Comparison of ENCODE assay signal across 9 mouse cellular contexts in genomic region chr1:78310861-78311341, GRCm38 (mm10). TPM values are rescaled to one million over a fixed set of nuclear protein-coding genes. Genes with fewer than 3 reads are reported as not detected.
DNase-seq lines count a peak whose midpoint lies in the region; ATAC-seq and TF ChIP-seq lines count a peak whose summit lies in the region.
"Had no signal": no experiment of that assay in that cellular context is flagged by ENCODE, and none has a peak within 500 bp of the region (broad histone marks: within the 10 kb centered on the region; RNA-seq: fewer than 3 reads in every experiment).

No protein-coding gene starts in this region.

- H3K4me1 ChIP-seq in forebrain, embryonic 12.5 days, result peaks cover 21% of the 10 kb centered on the region
- H3K4me1 ChIP-seq in intestine, postnatal 0 days (replicated peaks; ENCODE audit: control insufficient read depth, insufficient read depth, low read length), result peaks cover 5% of the 10 kb centered on the region; the same call in 1 of the 2 replicates
- peaks cover 15% of the 10 kb centered on the region for H3K4me1 ChIP-seq in limb, embryonic 14.5 days (ENCODE audit: control insufficient read depth, insufficient read depth, low read length)
- H3K4me1 ChIP-seq in neural tube, embryonic 11.5 days (ENCODE audit: control insufficient read depth, insufficient read depth, low read length), result peaks cover 11% of the 10 kb centered on the region

- WGBS in forebrain, embryonic 12.5 days, result 0% methylated on average over 17 of the region's 17 CpGs
- under 1% methylated on average over 17 of the region's 17 CpGs for WGBS in intestine, postnatal 0 days
- WGBS in limb, embryonic 14.5 days, result 0% methylated on average over 17 of the region's 17 CpGs
- under 1% methylated on average over 17 of the region's 17 CpGs for WGBS in neural tube, embryonic 11.5 days

- TF ChIP-seq CTCF in intestine, postnatal 0 days (IDR thresholded peaks at IDR 0.05; ENCODE audit: low read depth), result no peak

- no peak for TF ChIP-seq POLR2A in limb, embryonic 14.5 days (IDR thresholded peaks at IDR 0.05; ENCODE audit: borderline replicate concordance, extremely low read depth, insufficient read depth, insufficient read length)

- H3K9me3 ChIP-seq in forebrain, embryonic 12.5 days, result no peaks in the 10 kb centered on the region
- no peaks in the 10 kb centered on the region for H3K9me3 ChIP-seq in intestine, postnatal 0 days (ENCODE audit: control insufficient read depth)
- no peaks in the 10 kb centered on the region for H3K9me3 ChIP-seq in limb, embryonic 14.5 days (ENCODE audit: control insufficient read depth, low read length)
- no peaks in the 10 kb centered on the region for H3K9me3 ChIP-seq in neural tube, embryonic 11.5 days (ENCODE audit: control insufficient read depth, low read length)

- peak; percentile 3 to 9 for DNase-seq in layer of hippocampus, adult 8-10 months (ENCODE audit: low spot score in 2 of 2)
- DNase-seq in layer of hippocampus, postnatal 14 days (ENCODE audit: low spot score in 2 of 2), result no peak
- peak; percentile 7 for DNase-seq in limb, embryonic 14.5 days (ENCODE audit: low spot score)
- DNase-seq in neural tube, embryonic 11.5 days (ENCODE audit: low spot score), result peak; percentile 67
- DNase-seq in gastrocnemius, postnatal 25 days, result no peak

- peak overlapping the region; percentile 44; the same call in 1 of the 2 replicates for H3K9ac ChIP-seq in forebrain, embryonic 12.5 days
- peak overlapping the region; percentile 54 for H3K9ac ChIP-seq in intestine, postnatal 0 days (ENCODE audit: low read depth, low read length)
- H3K9ac ChIP-seq in limb, embryonic 14.5 days (ENCODE audit: low read depth, low read length, severe bottlenecking), result no peak overlapping the region
- H3K9ac ChIP-seq in neural tube, embryonic 11.5 days (ENCODE audit: low read length), result no peak overlapping the region

- H3K27ac ChIP-seq in forebrain, embryonic 12.5 days, result no peak overlapping the region
- peak overlapping the region; percentile 84 for H3K27ac ChIP-seq in intestine, postnatal 0 days (ENCODE audit: low read depth, low read length)
- no peak overlapping the region for H3K27ac ChIP-seq in limb, embryonic 14.5 days (replicated peaks; ENCODE audit: low read depth, low read length)
- H3K27ac ChIP-seq in neural tube, embryonic 11.5 days (ENCODE audit: low read depth, low read length), result no peak overlapping the region
- H3K27ac ChIP-seq: heart, adult 2 months had no signal

- no peaks in the 10 kb centered on the region for H3K36me3 ChIP-seq in forebrain, embryonic 12.5 days (replicated peaks)
- no peaks in the 10 kb centered on the region for H3K36me3 ChIP-seq in intestine, postnatal 0 days (ENCODE audit: control insufficient read depth, insufficient read depth)
- H3K36me3 ChIP-seq in limb, embryonic 14.5 days (ENCODE audit: control insufficient read depth, insufficient read depth, low read length), result no peaks in the 10 kb centered on the region
- H3K36me3 ChIP-seq in neural tube, embryonic 11.5 days (ENCODE audit: control insufficient read depth, insufficient read depth, low read length), result no peaks in the 10 kb centered on the region

- H3K4me3 ChIP-seq in forebrain, embryonic 12.5 days (replicated peaks), result peak overlapping the region; percentile 52
- peak overlapping the region; percentile 63 for H3K4me3 ChIP-seq in intestine, postnatal 0 days (ENCODE audit: low read depth, low read length)
- peak overlapping the region; percentile 51 for H3K4me3 ChIP-seq in limb, embryonic 14.5 days (replicated peaks; ENCODE audit: low read length)
- peak overlapping the region; percentile 52 for H3K4me3 ChIP-seq in neural tube, embryonic 11.5 days (ENCODE audit: low read depth, low read length)

- ATAC-seq in forebrain, embryonic 12.5 days (ENCODE audit: low FRiP score), result peak; percentile 76
- no peak for ATAC-seq in intestine, postnatal 0 days
- no peak for ATAC-seq in limb, embryonic 14.5 days (ENCODE audit: low FRiP score, low read depth)
- ATAC-seq in neural tube, embryonic 11.5 days (ENCODE audit: insufficient read depth, low FRiP score, low TSS enrichment), result peak; percentile 81
- no peak for ATAC-seq in megakaryocyte-erythroid progenitor cell, adult 5-6 weeks (replicated peaks; ENCODE audit: low FRiP score, low TSS enrichment, poor library complexity, severe bottlenecking)

- peak overlapping the region; percentile 92 for H3K4me2 ChIP-seq in forebrain, embryonic 12.5 days
- H3K4me2 ChIP-seq in intestine, postnatal 0 days (replicated peaks; ENCODE audit: low read depth), result peak overlapping the region; percentile 72
- H3K4me2 ChIP-seq in limb, embryonic 14.5 days (replicated peaks; ENCODE audit: low read depth, low read length, severe bottlenecking), result peak overlapping the region; percentile 98
- H3K4me2 ChIP-seq in neural tube, embryonic 11.5 days (ENCODE audit: low read depth), result peak overlapping the region; percentile 99

- peaks cover 59% of the 10 kb centered on the region for H3K27me3 ChIP-seq in forebrain, embryonic 12.5 days
- 0 out of 2 replicates have a peak, but pooled peaks cover 5% of the 10 kb centered on the region for H3K27me3 ChIP-seq in intestine, postnatal 0 days (replicated peaks; ENCODE audit: control insufficient read depth, insufficient read depth, low read length)
- H3K27me3 ChIP-seq in limb, embryonic 14.5 days (ENCODE audit: control insufficient read depth, insufficient read depth, low read length), result peaks cover 22% of the 10 kb centered on the region
- peaks cover 22% of the 10 kb centered on the region for H3K27me3 ChIP-seq in neural tube, embryonic 11.5 days (ENCODE audit: control insufficient read depth, insufficient read depth, low read length)

RNA-seq across cellular contexts. Expression of gene Sgpp2, which starts 0.8 kb away (rescaled TPM):
- 1 to 10 TPM; 5.5 to 8.9 (median 7.1) TPM for total RNA-seq in layer of hippocampus, adult 8-10 months (2022)
- 1 to 10 TPM; 2.1 to 4.1 TPM for total RNA-seq in layer of hippocampus, postnatal 14 days (2021)
- 1.5 and 1.7 TPM in 2 replicates for polyA plus RNA-seq in forebrain, embryonic 12.5 days (2016; fragmentation: Nextera tagmentation; extraction: Ambion mirVana)
- 23.0 and 25.9 TPM in 2 replicates for polyA plus RNA-seq in intestine, postnatal 0 days (2015; fragmentation: Nextera tagmentation; extraction: Ambion mirVana)
- polyA plus RNA-seq in limb, embryonic 14.5 days (2012; rRNA removed), result 0.69 and 0.85 TPM in 2 replicates
- polyA plus RNA-seq in limb, embryonic 14.5 days (2014; fragmentation: Nextera tagmentation; extraction: Ambion mirVana), result 0.55 and 1.1 TPM in 2 replicates
- polyA plus RNA-seq in neural tube, embryonic 11.5 days (2014; fragmentation: Nextera tagmentation; extraction: Ambion mirVana), result 1.9 and 2.2 TPM in 2 replicates
- not detected in 2 replicates for total RNA-seq in megakaryocyte-erythroid progenitor cell, adult 5-6 weeks (2014; fragmentation: Nextera tagmentation)
- total RNA-seq in megakaryocyte-erythroid progenitor cell, adult 5-6 weeks (2017), result not detected in 2 replicates
- total RNA-seq in gastrocnemius, postnatal 25 days (2021), result not detected

Comparison
In these comparisons a context has a peak if more than half of its experiments do, and no peak if none do; other contexts are left out.
1. DNase-seq: peak in layer of hippocampus, adult 8-10 months (2 of 2), limb, embryonic 14.5 days (single experiment) and neural tube, embryonic 11.5 days (single experiment); none in layer of hippocampus, postnatal 14 days (0 of 2) and gastrocnemius, postnatal 25 days (single experiment).
2. ATAC-seq: peak in forebrain, embryonic 12.5 days (single experiment) and neural tube, embryonic 11.5 days (single experiment); none in intestine, postnatal 0 days (single experiment), limb, embryonic 14.5 days (single experiment) and megakaryocyte-erythroid progenitor cell, adult 5-6 weeks (single experiment).
3. H3K9ac ChIP-seq: peak in forebrain, embryonic 12.5 days (single experiment) and intestine, postnatal 0 days (single experiment); none in limb, embryonic 14.5 days (single experiment) and neural tube, embryonic 11.5 days (single experiment).
4. Peak in every context shown above with its lines, with median percentiles within 50 percentile points of each other: H3K4me2 ChIP-seq and H3K4me3 ChIP-seq.